Mouse (Mus musculus) spleen, postnatal 4 days (tissue): ENCODE data around the gene Fam83e.

Source experiments
- DNase-seq, 2 experiments: peaks; one replicate each; pipeline ENCODE4 v3.0.0; 2022; ENCODE audit warnings: low spot score in 2 of 2

The Fam83e gene

DNA sequence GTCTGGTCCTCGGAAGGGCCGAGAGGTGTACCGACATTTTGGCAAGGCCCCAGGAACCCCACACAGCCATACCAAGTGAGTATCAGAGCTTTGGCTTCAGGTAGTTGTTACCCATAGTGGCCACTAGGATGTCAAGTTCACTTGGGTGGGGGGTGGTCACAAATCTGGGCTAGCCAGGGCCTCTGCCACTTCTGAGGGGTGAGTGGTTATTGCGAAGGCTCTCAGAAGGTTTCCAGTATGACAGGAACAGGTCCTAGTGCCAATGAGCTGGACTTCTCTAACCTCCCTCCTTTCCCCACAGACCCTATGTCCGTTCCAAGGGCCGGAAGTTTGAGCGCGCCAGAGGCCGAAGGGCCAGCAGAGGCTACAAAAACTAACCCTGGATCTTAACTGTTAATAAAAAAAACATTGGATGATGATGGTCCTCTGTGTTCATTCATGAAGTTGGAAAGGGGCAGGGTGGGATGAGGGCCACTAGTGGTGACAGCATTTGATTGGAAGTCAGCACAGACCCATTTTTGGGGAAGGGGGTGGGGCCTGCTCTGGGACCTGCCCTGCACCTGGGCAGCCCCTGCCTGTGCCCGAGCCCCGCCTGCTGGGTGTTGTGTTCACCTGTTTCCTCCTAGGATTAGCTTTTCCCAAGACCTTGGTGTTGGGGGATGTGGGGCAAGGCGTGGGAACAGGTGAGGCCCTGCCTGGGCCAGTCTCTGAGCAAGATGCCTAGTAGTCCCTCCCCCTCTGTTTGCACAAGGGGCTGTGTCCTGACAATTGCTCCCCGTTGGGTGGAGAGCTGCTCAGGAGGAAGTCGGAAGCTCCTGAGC, at the start of gene Fam83e:
Gene Fam83e (plus strand): TSS at position 800 of the 821 bp plus-strand sequence.
- peak in 1 of 2 experiments; percentile 13 for DNase-seq

DNA sequence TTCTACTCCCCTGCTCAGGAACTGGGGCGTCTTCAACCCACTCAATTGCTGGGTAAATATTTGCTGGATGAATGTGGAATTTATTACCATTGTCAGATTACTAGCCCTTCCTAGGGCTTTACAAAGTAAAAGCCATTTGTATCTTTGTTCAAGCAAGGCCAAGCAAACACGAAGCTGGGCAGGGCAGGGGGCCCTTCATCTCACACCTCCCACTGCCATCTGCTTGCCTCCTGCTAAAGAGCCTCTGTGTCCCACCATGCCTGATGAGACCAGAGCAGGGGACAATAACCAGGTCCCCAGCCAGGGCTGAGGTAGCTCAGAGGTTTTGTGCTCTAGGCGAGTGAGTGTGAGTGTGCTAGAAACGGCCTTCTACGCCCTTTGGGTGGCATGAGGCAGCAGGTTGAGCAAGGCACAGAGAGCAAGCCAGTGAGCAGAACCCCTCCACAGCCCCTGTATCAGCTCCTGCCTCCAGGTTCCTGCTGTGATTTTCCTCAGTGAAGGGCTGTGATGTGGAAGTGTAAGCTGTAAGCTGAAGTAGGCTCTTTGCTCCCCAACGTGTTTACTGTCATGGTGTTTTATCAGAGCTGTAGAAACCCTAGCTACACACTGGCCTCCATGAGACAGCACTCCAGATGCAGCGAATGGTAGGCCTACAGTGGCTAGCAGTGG, 43.3 kb upstream of the Fam83e start:
- no peak for DNase-seq

DNA sequence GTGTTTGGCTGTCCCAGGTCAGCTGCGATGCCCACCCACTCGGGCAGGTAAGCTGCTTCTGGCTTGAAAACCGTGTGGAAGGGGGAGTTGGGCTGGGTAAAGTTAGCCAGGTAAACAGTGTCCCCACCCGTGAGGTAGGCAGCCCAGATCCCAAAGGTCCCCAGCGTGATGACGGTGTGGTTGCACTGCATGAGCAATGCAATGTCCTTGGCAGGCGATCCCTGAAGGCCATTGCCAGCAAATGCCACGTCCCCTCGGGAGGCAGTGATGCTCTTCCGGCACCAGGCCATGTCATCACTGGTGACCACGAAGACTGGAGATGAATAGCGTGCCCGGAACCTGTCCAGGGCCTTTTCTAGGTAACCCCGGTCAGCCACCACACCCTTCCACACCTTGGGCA, 42.5 kb upstream of the Fam83e start:
- no peak for DNase-seq

DNA sequence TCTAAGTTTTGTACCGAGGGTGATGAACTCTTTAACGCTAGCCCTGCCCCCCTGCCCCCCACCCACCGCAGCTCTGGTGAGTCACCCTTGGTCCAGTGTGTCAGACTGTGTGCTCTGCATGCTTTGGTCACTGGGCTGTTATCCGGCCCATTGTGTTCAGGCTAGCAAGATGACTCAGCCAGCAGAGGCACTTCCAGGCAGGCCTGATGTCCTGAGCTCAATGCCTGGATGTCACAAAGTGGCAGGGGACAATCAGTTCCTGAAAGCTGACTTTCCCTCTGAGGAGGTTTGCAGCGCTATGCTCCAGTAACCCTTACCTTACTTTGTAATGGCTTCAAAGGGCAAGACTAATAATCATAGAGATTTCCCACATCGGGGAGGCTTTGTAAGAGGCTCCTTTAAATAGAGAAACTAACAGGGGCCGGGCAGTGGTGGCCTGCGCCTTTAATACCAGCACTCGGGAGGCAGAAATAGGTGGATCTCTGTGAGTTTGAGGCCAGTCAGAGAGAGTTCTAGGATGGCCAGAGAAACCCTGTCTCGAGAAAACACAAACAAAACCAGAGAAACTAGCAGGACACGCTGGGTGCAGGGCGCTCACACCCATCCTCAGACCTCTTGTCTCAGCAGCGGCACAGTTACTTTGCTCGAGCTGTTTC, 40.9 kb upstream of the Fam83e start:
- no peak for DNase-seq

DNA sequence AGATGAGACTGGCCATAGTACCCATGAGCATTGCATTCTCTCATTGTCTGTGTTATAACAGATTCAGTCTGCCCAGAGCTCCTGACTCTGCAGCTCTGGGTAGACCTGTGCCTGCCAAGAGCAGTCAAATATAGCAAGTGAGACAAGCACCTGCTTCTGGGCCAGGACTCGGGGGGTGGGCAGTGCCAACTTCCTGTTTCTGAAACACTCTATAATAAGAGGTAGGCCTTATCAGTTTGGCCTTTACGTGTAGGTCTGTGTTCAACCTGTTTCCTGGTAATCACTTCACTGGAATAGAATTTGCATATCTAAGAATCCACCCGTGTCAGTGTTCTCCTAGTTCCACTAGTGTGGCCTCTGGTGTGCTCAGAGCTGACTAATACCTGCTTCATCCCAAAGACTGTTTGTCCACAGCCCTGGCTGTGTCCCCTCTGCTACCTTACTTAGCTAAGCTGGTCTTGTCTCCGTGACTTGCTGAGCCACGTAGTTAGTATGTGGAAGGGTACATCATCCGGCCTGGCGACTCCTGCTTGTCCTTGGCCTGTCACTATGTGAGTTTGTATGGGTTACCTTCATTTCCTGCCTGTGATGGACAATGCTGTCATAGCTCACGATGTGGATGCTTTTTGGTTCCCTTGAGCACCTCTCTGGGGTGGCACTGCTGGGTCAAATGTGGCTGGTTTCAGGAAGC, 39.8 kb upstream of the Fam83e start:
- no peak for DNase-seq

DNA sequence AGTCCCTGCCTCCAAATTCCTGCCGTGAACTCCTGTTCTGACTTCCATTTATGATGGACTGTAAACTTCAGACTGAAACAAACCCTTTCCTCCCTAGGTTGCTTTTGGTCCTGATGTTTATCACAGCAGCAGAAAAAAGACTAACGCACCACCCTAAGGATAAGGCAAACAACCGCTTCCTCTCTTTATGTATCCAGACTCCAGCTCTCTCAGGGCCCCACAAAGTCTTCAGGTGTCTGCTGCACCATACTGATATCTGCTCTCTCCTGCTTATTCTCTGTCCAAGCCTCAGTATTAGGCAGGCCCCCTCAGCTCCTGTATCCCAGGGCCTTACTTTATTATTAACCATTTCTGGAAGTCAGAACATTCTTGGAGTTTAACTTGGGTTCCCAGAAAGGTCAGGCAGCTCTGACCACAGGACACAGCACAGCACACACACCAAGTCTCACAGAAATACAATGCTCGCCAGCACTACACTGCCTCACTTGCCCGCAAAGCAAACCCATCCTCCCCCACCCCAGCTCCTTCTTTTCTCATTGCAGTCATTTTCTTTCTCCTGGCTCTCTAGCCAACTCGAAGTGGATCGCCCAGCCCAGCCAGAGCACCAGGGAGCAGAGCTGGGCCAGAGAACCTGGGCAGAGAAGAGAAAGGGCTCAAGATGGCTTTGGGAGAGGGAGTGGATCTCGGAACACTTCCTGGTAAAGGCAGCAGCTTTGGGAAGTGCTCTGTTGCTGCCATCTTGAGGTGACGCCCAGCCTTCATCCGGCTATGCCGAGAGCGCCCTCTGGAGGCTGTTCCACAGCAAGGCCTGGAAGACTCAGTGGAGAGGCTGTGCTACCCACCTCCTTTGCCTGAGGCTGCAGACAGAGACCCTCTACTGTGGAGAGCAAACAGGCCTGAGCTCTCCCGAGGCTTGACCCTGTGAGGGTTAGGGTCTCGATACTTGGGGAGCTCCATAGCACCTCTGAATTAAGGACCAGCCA, 38.6 kb upstream of the Fam83e start:
- peak; percentile 81 to 94 for DNase-seq

DNA sequence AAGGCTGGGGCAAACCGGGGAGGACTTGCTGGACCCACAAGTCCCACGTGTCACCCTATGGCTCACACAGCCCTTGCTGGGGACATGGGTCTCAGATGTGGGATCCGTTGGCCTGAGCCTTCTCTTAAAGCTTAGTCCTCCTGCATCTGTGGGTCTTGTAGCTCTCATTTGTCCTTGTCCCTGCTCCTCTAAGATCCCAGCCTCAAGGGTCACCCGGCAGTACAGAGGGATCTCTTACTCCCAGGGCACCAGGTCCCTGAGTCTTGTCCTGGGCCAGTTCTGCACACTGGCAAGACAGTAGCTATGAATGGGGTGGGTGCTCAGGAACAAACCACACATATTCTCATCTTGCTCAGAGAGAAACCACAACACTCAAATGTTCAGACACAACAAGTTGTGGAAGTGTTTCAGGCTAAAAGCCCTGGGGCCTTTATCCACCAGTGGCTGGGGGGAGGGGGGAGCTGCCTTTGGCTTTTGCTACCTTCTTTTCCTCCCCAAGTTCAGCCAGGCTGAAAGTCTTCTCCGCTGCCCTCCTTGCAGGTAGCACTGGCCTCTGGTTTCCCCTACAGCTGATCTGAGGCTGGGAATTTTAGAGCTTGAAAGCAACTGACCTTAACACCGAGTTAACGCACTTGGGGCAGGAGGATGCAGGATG, 37.5 kb upstream of the Fam83e start, which contains the start of gene Ntn5:
Gene Ntn5 (plus strand): TSS at position 627 of the 655 bp plus-strand sequence.
- DNase-seq: no peak

DNA sequence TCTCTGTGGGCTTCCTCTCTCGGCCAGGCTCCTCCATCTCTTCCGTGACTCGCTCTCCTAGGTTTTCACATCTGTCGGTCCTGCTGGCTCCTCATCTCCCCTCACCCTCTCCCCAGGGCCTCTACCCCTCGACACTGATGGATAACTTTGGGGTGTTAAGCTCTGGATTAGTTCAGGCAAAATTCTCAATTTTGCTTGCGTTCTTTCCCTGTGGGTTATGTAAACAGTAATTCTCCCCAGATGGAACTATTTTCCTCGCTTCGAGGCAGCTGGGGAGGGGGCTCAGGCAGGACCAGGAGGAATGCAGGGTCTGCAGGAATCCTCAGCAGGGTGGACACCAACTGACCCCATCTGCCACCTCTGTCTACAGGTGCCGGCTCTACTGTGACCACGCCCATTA, 35.2 kb upstream of the Fam83e start:
- DNase-seq: no peak

DNA sequence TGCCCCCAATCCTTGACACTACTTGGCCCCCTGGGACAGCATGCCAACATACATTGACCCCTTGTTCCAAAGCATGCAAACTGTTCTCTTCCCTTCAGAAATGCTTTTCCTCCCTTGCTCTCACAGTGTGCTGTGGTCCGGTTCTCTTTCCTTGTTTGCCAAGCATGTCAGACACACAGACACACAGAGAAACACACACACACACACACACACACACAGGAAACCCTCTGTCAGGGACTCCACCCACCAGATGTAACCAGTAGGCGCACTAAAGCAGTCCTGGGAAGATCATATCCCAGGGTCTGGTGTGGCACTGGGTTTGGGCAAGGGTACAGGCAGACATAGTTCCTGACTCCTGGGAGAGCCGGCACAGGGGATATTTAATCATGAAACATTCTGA, 34.2 kb upstream of the Fam83e start:
- no peak for DNase-seq

DNA sequence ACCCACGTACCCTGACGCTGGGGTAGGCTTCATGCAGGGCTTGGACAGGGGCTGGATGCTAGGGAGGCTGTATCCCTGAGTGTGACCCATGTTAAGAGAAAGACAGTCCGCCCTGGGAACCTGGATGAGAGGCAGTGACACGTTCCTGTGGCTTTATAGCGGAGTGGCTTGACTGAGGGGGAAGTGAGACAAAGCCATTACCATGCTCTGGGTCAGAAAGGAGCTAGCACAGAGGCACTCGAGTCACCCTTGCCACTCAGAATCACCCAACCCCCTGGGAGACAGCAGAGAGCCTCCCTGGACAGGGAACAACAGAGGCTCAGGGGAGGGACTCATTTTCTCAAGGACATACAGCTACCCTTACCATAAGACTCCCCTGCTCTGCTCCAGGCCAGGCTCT, 31.9 kb upstream of the Fam83e start:
- no peak for DNase-seq

DNA sequence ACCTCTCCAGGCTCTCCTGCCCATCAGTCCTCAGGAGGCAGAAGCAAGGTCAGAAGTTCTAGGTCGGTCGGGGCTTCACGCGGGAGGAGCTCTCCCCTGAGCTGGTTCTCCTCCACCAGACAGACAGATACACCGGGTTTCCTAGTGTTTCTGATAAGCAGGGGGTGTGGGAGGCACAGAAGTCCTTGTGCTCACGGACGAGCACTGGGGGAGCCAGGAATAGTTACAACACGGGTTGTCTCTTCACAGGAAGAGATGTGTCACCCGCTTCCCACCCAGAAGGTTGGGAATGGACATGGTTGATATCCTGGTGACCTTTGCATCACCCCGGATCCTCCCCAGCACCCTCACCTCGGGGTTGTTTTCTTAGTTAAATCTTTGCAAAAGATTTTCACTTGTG, 31.2 kb upstream of the Fam83e start:
- no peak for DNase-seq

DNA sequence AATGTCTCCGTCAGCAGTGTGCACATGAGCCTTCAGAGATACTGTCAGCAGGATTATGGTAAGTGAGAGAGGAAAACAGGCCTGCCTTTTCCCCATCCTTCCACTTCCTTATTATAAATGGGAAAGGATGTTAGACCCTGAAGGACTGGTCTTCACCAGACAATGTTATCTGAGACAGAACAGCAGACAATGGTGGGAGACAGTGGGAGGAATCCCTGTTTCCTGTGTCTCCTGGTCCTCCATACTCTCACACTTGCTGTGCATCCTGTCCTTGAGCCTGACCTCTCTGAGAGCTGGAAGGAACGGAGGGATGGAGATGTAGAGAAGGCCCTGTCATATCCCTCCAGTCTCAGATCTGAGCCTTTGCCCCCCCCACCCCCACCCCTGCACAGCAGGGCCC, 28.6 kb upstream of the Fam83e start:
- no peak for DNase-seq

DNA sequence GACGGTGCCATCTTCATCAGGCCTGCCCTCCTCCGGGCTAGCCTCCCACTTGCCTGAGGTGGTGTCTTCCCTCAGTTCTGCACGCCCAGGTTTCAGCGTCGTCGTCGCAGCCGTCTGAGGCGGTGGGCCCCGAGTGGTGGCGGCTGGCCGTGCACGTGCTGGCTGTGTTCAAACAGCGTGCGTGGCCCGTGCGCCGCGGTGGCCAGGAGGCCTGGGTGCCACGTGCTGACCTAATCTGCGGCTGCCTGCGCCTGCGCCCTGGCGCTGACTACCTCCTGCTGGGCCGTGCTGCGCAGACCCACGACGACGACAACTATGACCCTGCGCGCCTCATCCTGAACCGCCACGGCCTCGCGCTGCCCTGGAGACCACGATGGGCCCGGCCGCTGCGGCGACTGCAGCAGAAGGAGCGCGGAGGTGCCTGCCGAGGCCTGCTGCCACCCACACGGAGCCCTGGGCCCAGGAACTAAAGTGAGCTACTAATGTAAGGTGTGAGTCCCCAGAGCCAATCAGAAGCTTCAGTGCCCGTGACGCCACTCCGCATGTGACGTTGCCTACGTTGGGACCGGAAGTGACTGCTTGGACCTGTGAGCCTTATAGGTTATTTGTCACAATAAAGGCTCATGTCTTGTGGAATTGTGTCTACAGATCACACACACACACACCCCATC, 27.0 kb upstream of the Fam83e start, which contains the start of gene Sec1:
Gene Sec1 (minus strand): TSS at position 482 of the 671 bp plus-strand sequence.
- no peak for DNase-seq

DNA sequence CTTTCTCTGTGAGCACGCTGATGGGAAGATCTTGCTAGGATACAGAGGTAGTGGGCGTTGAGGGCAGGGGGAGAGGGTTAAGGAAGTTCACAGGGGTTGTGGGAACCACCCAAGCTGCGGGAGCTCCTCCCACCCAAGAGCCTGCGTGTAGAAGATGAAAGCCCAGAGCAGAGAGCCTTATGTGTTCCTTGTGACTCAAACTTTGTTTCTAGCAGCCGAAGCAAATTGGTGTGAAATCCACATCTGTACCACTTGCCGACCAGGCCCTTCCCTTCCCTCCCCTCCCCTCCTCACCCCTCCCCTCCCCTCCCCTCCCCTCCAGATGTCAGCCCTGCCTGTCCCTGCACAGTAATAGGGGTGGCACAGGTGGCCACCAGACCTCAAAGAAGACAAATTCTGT, 25.9 kb upstream of the Fam83e start:
- no peak for DNase-seq

DNA sequence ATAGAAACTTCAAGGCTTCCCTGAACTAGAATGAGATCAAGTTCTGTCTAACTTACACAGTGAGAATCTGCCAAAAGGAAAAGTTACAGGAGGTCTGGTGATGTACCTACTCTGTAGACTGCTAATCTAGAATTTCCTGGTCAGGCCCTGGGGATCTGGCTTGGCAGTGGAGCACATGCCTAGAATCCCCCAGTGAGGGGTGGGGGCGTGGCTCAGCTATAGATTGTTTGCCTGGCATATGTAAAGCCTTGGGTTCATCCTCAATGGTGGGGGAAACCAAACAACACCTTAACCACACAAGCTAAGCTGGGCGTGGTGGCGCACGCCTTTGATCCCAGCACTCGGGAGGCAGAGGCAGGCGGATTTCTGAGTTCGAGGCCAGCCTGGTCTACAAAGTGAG, 23.1 kb upstream of the Fam83e start:
- DNase-seq: no peak

DNA sequence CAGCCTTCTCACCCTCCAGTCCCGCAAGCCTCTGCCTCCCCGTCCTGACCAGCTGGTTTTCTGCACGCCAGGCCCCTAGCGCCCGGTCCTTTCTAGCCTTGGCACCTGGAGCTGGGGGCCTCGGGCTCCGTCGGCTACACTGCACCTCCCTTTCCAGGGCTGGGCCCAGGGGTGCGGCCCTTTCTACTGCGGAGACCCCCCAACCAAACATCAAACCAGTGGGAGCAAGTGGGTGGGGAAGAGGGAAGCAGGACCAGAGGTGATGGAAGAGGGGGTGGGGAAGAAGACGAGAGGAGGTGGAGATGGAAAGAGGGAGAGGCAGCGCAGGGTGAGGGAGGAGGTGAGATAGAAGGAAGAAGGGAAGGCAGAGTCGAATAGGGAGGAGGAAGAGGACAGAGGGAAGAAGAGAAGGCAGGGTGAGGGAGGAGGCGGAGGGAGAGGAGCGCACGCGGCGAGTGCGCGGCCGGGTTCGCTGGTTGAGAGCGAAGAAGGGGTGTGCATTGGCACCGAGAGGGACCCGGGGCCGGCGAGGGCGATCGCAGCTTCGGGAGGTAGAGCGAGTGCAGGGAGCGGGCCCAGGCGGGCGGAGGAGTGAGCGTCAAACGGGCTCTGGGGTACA, 21.4 kb upstream of the Fam83e start, which contains the start of gene Car11:
Gene Car11 (plus strand): TSS at position 321 of the 619 bp plus-strand sequence.
- DNase-seq: no peak

DNA sequence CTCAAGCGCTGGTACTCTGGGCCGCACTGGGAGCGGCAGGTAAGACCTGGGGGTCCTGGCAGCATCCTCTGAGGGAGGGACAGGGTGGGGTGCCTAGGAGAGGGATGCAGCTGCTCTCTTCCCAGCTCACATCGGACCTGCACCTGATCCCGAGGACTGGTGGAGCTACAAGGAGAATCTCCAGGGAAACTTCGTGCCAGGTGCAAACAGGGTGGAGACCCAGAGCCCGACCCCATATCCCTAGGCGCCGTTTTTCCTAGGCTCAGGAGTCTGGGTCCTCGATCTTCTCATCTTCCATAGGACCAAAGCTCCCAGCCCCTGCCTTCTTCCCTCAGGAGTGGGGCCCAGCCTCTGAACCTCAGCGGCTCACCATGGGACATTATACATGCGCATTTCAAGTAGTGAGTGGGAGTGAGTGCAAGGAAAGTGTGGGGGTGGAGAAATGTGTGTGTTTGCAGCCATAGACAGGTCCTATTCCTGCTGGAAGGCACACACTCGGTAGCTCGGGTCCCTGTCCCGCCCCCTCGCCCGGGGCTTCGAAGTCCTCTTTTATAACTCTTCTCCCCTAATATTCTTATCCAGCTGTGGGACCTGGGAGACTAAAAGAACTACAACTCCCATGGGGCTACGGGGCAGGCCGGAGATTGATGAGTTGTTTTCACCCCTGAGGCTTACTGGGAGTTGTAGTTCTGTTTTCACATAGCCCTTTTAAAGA, 20.6 kb upstream of the Fam83e start:
- DNase-seq: peak in 1 of 2 experiments; percentile 59

DNA sequence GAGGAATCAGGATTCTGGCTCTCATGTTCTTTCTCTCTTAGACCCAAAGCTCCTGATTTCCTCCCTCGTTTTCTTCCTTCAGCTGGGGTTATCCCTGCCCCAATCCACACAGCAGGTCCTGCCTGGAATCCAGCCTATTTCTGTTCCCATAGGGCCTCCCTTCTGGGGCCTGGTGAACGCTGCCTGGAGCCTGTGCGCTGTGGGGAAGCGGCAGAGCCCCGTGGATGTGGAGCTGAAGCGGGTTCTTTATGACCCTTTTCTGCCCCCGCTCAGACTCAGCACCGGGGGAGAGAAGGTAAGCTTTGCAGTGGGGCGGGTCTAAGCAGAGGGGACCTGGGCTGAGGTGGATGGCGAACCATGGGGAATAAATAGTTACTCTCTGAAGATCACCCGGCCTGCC, 19.9 kb upstream of the Fam83e start:
- DNase-seq: no peak
